Mouse (Mus musculus) heart, postnatal 10 days (tissue): ENCODE measurements around the gene Glipr1l2. TPM values are rescaled to one million over a fixed set of nuclear protein-coding genes. Genes with fewer than 3 reads are reported as not detected.

ENCODE experiments used
- total RNA-seq, 2 experiments: library from RNA; stranded (reverse); gene quantifications; 2 replicates each; pipeline ENCODE4 v1.2.3; 2021

Gene Glipr1l2
- total RNA-seq, 2 experiments from 2014 or later = not detected

Other genes starting within 250 kb of the Glipr1l2 start
- 10 to 100 TPM; 21.2 to 22.1 TPM for gene Krr1, start 110.7 kb upstream of the Glipr1l2 start, total RNA-seq
- gene Glipr1, start 80.7 kb upstream of the Glipr1l2 start, total RNA-seq = 1 to 10 TPM in 1 of 2 experiments, under 1 TPM in 1; 0.72 to 1.2 TPM
- not detected for gene Glipr1l1, start 23.2 kb upstream of the Glipr1l2 start, total RNA-seq
- gene Glipr1l3, start 77.0 kb downstream of the Glipr1l2 start, total RNA-seq = not detected
- not detected for gene Caps2, start 80.3 kb downstream of the Glipr1l2 start, total RNA-seq
- under 1 TPM; 0.45 to 0.65 TPM for gene Kcnc2, start 187.8 kb downstream of the Glipr1l2 start, total RNA-seq